Mouse (Mus musculus): ENCODE data around the gene Serinc5. TPM values are rescaled to one million over a fixed set of nuclear protein-coding genes. Genes with fewer than 3 reads are reported as not detected.
A peak's percentile ranks its signal among the peaks of the same experiment; 100 is the strongest.
"Not testable (repeated sequence)": the region's sequence is repeated elsewhere in the genome, so short reads cannot be mapped to it uniquely, and the experiment has no call there.

The Serinc5 gene
- polyA plus RNA-seq, 1 experiment from 2014 or later = 10.6 TPM

GRCm38 (mm10) chr13:92593731-92594396, 17.0 kb upstream of the Serinc5 start:
- H3K4me3 ChIP-seq = no peak overlapping the region

GRCm38 (mm10) chr13:92594481-92594880, 16.4 kb upstream of the Serinc5 start:
- 48% methylated on average over 6 of the region's 6 CpGs for WGBS
- DNase-seq (ENCODE audit: low spot score) = peak; percentile 29

More at GRCm38 (mm10) chr13:92593731-92594396, 17.0 kb upstream of the Serinc5 start:
- peaks cover 48% of the 10 kb centered on the region for H3K4me1 ChIP-seq (replicated peaks)
- H3K9me3 ChIP-seq = no peaks in the 10 kb centered on the region
- H3K27ac ChIP-seq = peak overlapping the region; percentile 77
- peak; percentile 53 for DNase-seq (ENCODE audit: low spot score)
- 21% methylated on average over 3 of the region's 3 CpGs for WGBS
- H3K36me3 ChIP-seq = no peaks in the 10 kb centered on the region
- peaks cover 17% of the 10 kb centered on the region; the same call in 1 of the 2 replicates for H3K27me3 ChIP-seq (ENCODE audit: insufficient read depth, poor library complexity, severe bottlenecking)

GRCm38 (mm10) chr13:92594907-92595306, 16.0 kb upstream of the Serinc5 start:
- WGBS = 82% methylated on average over 3 of the region's 3 CpGs
- Histone ChIP-seq H3K27me3 (ENCODE audit: insufficient read depth, poor library complexity, severe bottlenecking) (peaks cover 17% of the 10 kb centered on the region; the same call in 1 of the 2 replicates), H3K4me1 (replicated peaks) (peaks cover 45% of the 10 kb centered on the region), H3K4me3 (no peak overlapping the region), H3K9me3 (no peaks in the 10 kb centered on the region), H3K36me3 (no peaks in the 10 kb centered on the region), H3K27ac (peak overlapping the region; percentile 77)
- DNase-seq (ENCODE audit: low spot score) = no peak

More at GRCm38 (mm10) chr13:92594481-92594880, 16.4 kb upstream of the Serinc5 start:
- peak overlapping the region; percentile 77 for H3K27ac ChIP-seq
- no peaks in the 10 kb centered on the region for H3K9me3 ChIP-seq
- no peak overlapping the region for H3K4me3 ChIP-seq
- no peaks in the 10 kb centered on the region for H3K36me3 ChIP-seq
- peaks cover 17% of the 10 kb centered on the region; the same call in 1 of the 2 replicates for H3K27me3 ChIP-seq (ENCODE audit: insufficient read depth, poor library complexity, severe bottlenecking)
- H3K4me1 ChIP-seq (replicated peaks) = peaks cover 45% of the 10 kb centered on the region

GRCm38 (mm10) chr13:92595424-92595823, 15.5 kb upstream of the Serinc5 start:
- Histone ChIP-seq H3K36me3 (no peaks in the 10 kb centered on the region), H3K27ac (peak overlapping the region; percentile 13; the same call in 1 of the 2 replicates), H3K9me3 (no peaks in the 10 kb centered on the region), H3K27me3 (ENCODE audit: insufficient read depth, poor library complexity, severe bottlenecking) (peaks cover 17% of the 10 kb centered on the region; the same call in 1 of the 2 replicates), H3K4me3 (no peak overlapping the region), H3K4me1 (replicated peaks) (peaks cover 45% of the 10 kb centered on the region)
- WGBS = 67% methylated on average over 3 of the region's 3 CpGs
- DNase-seq (ENCODE audit: low spot score) = no peak

- WGBS = 88% methylated on average over 4 of the region's 4 CpGs
- not testable (repeated sequence) for H3K9me3 ChIP-seq; DNase-seq (ENCODE audit: low spot score)
These were observed 5.6 kb upstream of the Serinc5 start for GRCm38 (mm10) chr13:92605306-92605705.

GRCm38 (mm10) chr13:92609486-92610310, 1.2 kb upstream of the Serinc5 start:
- peak; percentile 35 for DNase-seq (ENCODE audit: low spot score)
- 10% methylated on average over 13 of the region's 13 CpGs for WGBS
- Histone ChIP-seq H3K4me1 (replicated peaks) (peaks cover 28% of the 10 kb centered on the region), H3K9me3 (no peaks in the 10 kb centered on the region), H3K27ac (peak overlapping the region; percentile 91), H3K4me3 (peak overlapping the region; percentile 77), H3K27me3 (ENCODE audit: insufficient read depth, poor library complexity, severe bottlenecking) (peaks cover 14% of the 10 kb centered on the region; the same call in 1 of the 2 replicates), H3K36me3 (no peaks in the 10 kb centered on the region)

More at GRCm38 (mm10) chr13:92605306-92605705, 5.6 kb upstream of the Serinc5 start:
- peaks cover 10% of the 10 kb centered on the region for H3K4me1 ChIP-seq (replicated peaks)
- not testable (repeated sequence) for H3K36me3 ChIP-seq; H3K4me3 ChIP-seq; H3K27me3 ChIP-seq (ENCODE audit: insufficient read depth, poor library complexity, severe bottlenecking); H3K27ac ChIP-seq

GRCm38 (mm10) chr13:92611254-92611784, 428 bp downstream of the Serinc5 start:
- no peak for DNase-seq (ENCODE audit: low spot score)
- no peaks in the 10 kb centered on the region for H3K9me3 ChIP-seq
- H3K4me3 ChIP-seq = peak overlapping the region; percentile 77
- H3K4me1 ChIP-seq (replicated peaks) = peaks cover 28% of the 10 kb centered on the region
- H3K27ac ChIP-seq = peak overlapping the region; percentile 91
- no peaks in the 10 kb centered on the region for H3K36me3 ChIP-seq
- WGBS = under 1% methylated on average over 43 of the region's 43 CpGs
- H3K27me3 ChIP-seq (ENCODE audit: insufficient read depth, poor library complexity, severe bottlenecking) = peaks cover 14% of the 10 kb centered on the region; the same call in 1 of the 2 replicates

- 5% methylated on average over 7 of the region's 7 CpGs for WGBS
- peak overlapping the region; percentile 91 for H3K27ac ChIP-seq
- H3K4me3 ChIP-seq = peak overlapping the region; percentile 77
- no peaks in the 10 kb centered on the region for H3K36me3 ChIP-seq
- H3K27me3 ChIP-seq (ENCODE audit: insufficient read depth, poor library complexity, severe bottlenecking) = peaks cover 14% of the 10 kb centered on the region; the same call in 1 of the 2 replicates
- peaks cover 28% of the 10 kb centered on the region for H3K4me1 ChIP-seq (replicated peaks)
- peak; percentile 18 for DNase-seq (ENCODE audit: low spot score)
- no peaks in the 10 kb centered on the region for H3K9me3 ChIP-seq
These were observed 1.0 kb downstream of the Serinc5 start for GRCm38 (mm10) chr13:92611917-92612316.

- Histone ChIP-seq H3K27ac (no peak overlapping the region), H3K9me3 (no peaks in the 10 kb centered on the region), H3K27me3 (ENCODE audit: insufficient read depth, poor library complexity, severe bottlenecking) (peaks cover 14% of the 10 kb centered on the region; the same call in 1 of the 2 replicates), H3K4me1 (replicated peaks) (peaks cover 28% of the 10 kb centered on the region), H3K36me3 (no peaks in the 10 kb centered on the region), H3K4me3 (no peak overlapping the region)
- DNase-seq (ENCODE audit: low spot score) = no peak
- 84% methylated on average over 5 of the region's 5 CpGs for WGBS
These were observed 2.2 kb downstream of the Serinc5 start for GRCm38 (mm10) chr13:92613094-92613493.

GRCm38 (mm10) chr13:92615201-92615600, 4.3 kb downstream of the Serinc5 start:
- no peak for DNase-seq (ENCODE audit: low spot score)

GRCm38 (mm10) chr13:92616459-92616858, 5.6 kb downstream of the Serinc5 start:
- peaks cover 14% of the 10 kb centered on the region; the same call in 1 of the 2 replicates for H3K27me3 ChIP-seq (ENCODE audit: insufficient read depth, poor library complexity, severe bottlenecking)
- DNase-seq (ENCODE audit: low spot score) = no peak
- peaks cover 10% of the 10 kb centered on the region for H3K4me1 ChIP-seq (replicated peaks)
- no peaks in the 10 kb centered on the region for H3K9me3 ChIP-seq
- H3K4me3 ChIP-seq = no peak overlapping the region
- no peak overlapping the region for H3K27ac ChIP-seq
- 94% methylated on average over 8 of the region's 8 CpGs for WGBS
- no peaks in the 10 kb centered on the region for H3K36me3 ChIP-seq

More at GRCm38 (mm10) chr13:92615201-92615600, 4.3 kb downstream of the Serinc5 start:
- Histone ChIP-seq H3K4me3 (no peak overlapping the region), H3K9me3 (no peaks in the 10 kb centered on the region), H3K36me3 (no peaks in the 10 kb centered on the region), H3K27ac (no peak overlapping the region), H3K27me3 (ENCODE audit: insufficient read depth, poor library complexity, severe bottlenecking) (peaks cover 14% of the 10 kb centered on the region; the same call in 1 of the 2 replicates), H3K4me1 (replicated peaks) (peaks cover 18% of the 10 kb centered on the region)
- WGBS = 85% methylated on average over 5 of the region's 5 CpGs

GRCm38 (mm10) chr13:92626196-92626595, 15.3 kb downstream of the Serinc5 start:
- Histone ChIP-seq H3K4me1 (replicated peaks) (0 out of 2 replicates have a peak, but pooled peaks cover 2% of the 10 kb centered on the region), H3K27me3 (ENCODE audit: insufficient read depth, poor library complexity, severe bottlenecking) (no peaks in the 10 kb centered on the region), H3K27ac (no peak overlapping the region), H3K36me3 (peaks cover 31% of the 10 kb centered on the region), H3K9me3 (0 out of 2 replicates have a peak, but pooled peaks cover 6% of the 10 kb centered on the region), H3K4me3 (no peak overlapping the region)
- DNase-seq (ENCODE audit: low spot score) = no peak
- WGBS = 100% methylated on average over 1 of the region's 1 CpGs

Data from hindbrain, embryonic 10.5 days (tissue).